Mouse (Mus musculus): ENCODE data around the gene Ephb1.

DNA sequence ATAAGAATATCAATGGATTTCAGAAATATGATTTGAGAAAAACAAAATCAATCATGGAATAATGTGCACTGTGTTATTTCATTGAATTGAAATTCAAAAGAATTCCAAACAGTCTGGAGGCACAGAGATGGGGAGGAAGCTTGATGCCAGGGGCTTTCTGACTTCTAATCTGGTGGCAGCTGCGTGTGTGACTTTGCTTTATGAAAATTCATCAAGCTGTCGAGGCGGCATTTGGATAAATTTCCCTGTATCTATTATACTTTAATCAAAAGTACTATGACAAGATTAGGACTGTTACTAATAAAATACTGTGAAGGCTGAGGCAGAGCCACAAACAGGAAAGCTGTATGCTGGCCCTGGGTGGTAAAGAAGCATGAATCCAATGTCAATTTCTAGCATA lies 451.1 kb downstream of the Ephb1 start:
- no peak for TF ChIP-seq GATA1 (IDR thresholded peaks at IDR 0.05; ENCODE audit: borderline replicate concordance, low read length)
- TF ChIP-seq FLI1 (IDR thresholded peaks at IDR 0.05; ENCODE audit: low read length) = no peak

All from megakaryocyte, embryonic 14.5 days (primary cell).